Mouse (Mus musculus) gastrocnemius, postnatal 10 days (tissue): ENCODE data around the gene Vasp. TPM values are rescaled to one million over a fixed set of nuclear protein-coding genes. Genes with fewer than 3 reads are reported as not detected.

Source experiments
- DNase-seq: peaks from one replicate; pipeline ENCODE4 v3.0.0; 2021; ENCODE audit warnings: mixed read lengths
- total RNA-seq, 2 experiments: library from RNA; stranded (reverse); gene quantifications; 2 replicates each; pipeline ENCODE4 v1.2.3; 2021

Gene Vasp
- total RNA-seq, 2 experiments from 2014 or later = 35.7 to 53.5 TPM

DNA sequence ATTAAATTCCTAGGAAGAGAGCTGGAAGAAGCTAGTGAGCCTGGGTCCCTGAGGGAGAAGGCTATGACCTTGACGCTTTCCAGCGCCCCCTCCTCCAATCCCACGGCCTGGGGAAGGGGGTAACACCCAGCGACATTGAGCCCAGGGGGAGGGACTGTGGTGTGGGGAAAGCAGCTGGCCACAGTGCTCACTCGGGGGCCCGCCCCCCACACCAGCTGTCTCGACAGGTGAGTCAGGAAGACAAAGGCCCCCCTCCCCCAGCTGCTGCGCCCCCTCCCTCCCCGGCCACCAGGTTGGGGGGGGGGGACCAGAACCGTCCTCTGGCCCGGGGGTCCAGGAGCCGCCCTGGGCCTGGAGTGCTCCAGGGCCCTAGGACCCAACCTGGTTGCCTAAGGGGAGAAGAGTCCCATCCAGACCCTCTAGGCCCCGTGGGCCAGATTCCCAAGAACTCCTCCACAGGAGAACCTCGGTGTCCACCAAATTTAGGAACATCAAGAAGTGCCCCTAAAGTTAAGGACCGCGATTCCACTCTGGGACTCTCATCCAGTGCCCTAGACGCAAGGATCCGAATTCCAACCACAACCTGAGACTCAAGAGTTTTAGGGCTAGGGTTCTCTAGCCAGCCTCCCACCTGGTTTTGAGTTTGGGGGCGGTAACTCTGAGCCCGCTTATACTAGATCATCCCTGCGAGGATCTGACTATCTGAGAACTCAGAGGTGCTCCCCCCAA is 944 bp downstream of the Vasp start:
- DNase-seq = no peak

- peak; percentile 59 for DNase-seq
These were observed 1.7 kb downstream of the Vasp start for GRCm38 (mm10) chr7:19269721-19270441.

GRCm38 (mm10) chr7:19268993-19269681 is 2.5 kb downstream of the Vasp start:
- DNase-seq = no peak

- no peak for DNase-seq
These were observed 4.6 kb downstream of the Vasp start for GRCm38 (mm10) chr7:19267051-19267450.

DNA sequence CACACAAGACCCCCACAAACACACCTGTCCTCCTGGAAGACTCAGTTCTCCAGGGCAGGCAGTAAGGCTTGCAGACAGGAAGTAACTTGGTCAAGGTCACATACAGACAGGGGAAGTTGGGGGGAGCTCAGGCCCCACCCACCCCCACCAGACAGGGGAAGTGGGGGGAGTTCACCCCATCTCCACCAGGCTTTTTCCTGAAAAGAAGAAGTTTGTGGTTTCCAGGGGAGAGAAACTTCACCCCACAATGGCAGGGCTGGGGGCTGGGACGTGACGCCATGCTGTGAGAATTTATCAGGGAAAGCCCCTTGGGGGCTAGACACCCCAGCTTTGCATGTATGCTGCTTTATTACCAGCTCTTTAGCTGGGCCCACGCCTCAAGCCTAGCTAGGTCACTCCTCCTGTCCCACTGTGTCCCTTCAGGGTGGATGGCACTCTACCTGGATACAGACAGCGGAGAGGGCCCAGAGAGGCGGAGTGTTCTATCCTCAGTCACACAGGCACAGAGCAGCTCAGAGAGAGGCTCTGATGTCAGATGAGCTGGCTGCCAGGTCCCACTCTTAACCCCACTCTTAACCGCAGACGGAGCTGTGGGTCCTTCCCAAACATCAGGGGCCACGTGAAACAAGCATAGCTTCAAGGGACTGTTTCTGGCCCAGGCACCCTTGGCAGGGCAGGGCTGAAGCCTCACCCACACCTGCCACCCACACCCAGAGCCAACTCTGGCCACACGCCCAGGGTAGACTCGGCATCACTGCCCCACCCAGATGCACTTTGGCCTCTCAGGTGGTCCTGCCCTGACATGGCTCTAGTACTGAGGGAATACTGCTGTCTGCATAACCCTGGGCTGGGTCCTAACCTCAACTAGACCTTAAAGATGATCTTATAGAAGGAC is 5.4 kb downstream of the Vasp start:
- DNase-seq = no peak

DNA sequence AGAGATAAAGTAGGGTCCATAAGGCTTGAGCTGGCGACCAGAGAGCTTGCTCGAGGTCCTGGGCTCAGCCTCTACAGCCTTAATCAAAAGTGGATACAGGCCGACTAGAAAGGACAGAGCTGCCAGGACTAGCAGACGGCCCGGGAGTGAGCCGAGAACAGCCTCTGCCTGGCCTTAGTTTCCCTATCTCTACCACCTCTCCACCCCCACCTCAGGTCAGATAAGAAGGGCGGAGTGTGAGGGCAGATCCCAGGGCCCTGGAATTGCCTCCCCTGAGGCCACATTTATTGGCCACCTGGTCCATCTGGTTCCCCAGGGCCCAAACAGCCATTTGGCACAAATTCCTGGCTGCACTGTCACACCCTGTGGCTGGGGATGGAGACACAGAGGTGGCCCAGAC is 6.5 kb downstream of the Vasp start:
- no peak for DNase-seq

- DNase-seq = no peak
These were observed 13.3 kb downstream of the Vasp start for GRCm38 (mm10) chr7:19258336-19258735.

DNA sequence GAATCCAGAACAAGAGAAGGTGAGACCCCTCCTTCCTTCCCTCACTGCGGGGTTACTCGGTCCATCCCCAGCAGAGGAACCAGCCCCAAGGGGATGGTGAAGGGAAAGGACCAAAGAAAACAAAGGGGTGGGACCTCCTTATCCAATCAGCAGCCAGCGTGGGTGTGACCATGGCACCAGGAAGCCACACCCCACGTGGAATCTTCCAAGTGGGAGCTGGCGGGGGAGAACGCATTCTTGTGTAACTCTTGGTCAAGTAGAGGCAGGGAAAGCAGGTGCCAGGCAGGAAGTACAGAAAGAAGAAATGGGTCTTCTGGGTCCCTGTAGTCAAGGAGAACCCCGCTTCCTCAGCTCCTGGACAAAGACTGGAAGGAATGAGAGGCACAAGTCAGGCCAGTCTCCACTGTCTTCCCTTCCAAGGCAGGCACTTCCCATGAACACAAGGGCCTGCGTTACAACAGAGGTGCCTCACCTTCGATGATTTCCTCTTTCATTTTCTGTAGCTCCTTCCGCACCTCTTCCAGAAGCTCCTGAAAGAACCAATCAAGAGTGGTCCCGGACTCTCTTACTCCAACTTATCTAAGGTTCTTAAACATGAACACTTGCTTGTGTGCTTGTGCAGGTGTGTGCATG is 14.1 kb downstream of the Vasp start:
- DNase-seq = peak; percentile 49

- no peak for DNase-seq
These were observed 15.1 kb downstream of the Vasp start for GRCm38 (mm10) chr7:19256567-19256966.

GRCm38 (mm10) chr7:19255395-19255794 is 16.2 kb downstream of the Vasp start:
- DNase-seq = no peak

DNA sequence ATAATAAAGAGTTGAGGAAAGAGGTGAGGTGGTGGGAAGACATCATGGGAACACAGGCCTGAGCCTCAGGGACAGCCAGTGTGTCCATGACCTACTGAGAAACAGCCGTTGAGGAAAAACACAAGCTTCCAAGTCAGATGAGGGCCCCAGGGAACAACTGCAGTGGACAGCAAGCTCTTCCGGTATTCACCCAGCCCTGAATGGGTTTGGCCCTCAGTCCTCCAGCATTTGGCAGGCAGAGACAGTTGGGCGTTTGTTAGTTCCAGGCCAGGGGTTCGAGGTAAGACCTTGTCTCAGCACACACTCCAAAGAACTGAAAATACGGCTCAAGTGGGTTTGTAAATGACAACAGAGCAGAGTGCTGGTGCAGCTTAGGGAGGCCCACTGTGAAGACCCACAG is 18.2 kb downstream of the Vasp start:
- no peak for DNase-seq

DNA sequence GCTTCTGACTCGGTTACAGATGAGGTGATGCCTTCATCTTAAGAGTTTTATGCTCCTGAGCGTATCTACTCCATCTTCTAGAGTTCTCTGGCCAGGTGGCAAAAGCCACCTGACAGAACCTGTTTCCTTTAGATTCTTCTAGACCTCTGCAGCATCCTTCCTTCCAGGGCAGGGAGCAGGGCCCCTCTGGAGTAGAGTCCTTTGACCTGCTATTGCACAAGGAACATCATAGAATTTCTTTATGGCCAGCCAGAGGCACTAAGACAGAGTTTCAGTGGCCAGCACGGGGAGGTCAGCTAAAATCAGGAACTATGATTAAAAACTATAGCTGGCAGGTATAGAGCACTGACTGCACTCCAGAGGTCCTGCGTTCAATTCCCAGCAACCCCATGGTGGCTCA is 19.5 kb downstream of the Vasp start:
- DNase-seq = no peak

DNA sequence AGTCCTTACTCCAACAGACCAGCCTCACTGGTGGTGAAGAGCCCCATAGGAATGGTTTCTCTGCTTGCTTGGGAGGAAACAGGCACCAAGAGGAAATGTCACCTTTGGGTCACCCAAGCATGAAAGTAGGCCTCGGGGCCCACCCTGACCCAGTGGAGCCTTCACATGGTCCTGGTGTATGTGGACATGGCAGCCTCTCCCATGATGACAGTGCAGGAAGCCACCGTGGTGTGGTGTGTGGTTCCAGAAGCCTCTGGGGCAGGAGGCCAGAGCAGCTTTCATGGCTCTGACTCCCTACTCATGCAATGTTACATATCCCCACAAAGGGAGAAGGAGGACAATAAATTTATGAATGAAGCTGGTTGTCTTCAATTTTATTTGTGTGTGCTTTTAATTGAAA is 24.1 kb downstream of the Vasp start:
- no peak for DNase-seq

DNA sequence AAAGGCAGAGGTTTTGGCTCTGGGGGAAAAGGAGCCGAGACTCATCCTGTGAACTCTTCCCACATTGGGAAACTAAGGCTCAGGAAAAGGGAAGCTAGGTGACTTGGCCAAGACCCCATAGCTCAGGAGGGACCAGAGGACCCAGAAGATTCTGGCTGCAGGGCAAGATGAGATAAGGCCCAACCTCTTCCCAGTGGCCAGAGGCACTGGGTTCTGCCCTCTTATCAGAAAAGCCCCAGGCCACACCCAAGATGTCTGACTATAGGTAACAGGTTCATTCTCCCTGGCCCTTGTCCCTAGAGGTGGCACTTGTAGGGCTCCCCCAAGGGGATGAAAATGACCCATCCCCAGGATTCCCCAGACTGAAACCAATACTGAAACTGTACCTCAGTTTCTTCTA is 24.8 kb downstream of the Vasp start:
- no peak for DNase-seq

GRCm38 (mm10) chr7:19245083-19245482 is 26.5 kb downstream of the Vasp start:
- no peak for DNase-seq

DNA sequence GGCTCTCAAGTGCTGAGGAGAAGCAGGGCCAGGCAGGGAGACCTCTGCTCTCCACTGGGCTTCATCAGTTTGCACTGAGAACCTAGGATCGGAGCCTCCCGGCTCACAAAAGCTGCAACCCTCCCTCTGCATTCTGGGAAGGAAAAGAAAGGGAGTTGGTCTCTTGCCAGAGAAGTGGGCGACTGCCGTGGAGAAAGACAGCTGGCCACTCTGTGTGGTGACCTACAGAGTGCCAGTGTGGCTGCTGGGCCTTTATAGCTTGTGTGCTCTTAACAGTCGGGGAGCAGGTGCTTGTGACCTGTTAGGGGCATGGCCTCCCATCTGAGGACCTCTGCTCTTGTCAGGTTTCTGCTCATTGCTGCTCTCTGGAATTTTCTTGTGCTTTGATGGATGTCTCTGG is 27.8 kb downstream of the Vasp start:
- DNase-seq = no peak

- no peak for DNase-seq
These were observed 29.6 kb downstream of the Vasp start for GRCm38 (mm10) chr7:19242005-19242404.

DNA sequence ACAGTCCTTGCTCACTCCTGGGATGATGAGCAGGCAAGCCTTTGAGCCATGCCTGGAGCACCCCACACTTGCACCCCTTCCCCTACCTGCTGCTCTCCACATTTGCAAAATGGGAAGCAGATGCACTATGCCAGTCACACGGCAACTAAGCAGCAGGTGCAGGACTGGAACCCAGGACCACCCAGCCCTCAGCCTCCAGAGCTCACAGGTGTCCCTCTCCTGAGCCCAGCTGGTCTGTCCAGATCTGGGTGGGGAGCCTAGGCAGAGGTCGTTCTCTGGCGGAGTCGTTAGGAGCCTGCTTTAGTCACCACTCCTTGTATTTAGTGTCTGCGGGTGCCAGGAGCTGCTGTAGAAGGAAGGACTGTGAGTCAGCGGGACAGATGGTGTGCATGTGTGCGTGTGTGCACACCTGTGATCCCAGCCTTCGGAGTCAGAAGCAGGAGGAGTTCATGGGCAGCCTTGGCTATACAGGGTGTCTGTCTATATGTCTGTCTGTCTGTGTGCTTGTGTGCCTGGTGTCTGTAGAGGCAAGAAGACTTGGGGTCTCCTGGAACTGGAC is 30.6 kb downstream of the Vasp start:
- DNase-seq = no peak

DNA sequence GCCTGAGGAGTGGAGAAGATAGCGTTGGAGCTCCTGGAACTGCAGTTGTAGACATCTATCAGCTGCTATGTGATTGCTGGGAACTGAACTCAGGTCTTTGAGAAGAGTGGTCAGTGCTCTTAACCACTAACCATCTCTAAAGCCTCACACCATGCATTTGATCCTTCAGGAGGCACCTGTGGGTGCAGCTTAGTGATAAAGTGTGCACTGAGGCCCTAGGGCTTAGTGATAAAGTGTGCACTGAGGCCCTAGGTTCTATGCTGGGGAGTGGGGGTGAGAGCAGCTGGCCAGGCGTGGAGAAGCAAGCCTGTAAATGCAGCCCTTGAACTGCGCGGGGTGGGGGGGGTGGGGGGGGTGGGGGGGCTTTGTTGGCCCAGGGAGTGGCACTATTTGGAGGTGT is 31.6 kb downstream of the Vasp start:
- DNase-seq = no peak

DNA sequence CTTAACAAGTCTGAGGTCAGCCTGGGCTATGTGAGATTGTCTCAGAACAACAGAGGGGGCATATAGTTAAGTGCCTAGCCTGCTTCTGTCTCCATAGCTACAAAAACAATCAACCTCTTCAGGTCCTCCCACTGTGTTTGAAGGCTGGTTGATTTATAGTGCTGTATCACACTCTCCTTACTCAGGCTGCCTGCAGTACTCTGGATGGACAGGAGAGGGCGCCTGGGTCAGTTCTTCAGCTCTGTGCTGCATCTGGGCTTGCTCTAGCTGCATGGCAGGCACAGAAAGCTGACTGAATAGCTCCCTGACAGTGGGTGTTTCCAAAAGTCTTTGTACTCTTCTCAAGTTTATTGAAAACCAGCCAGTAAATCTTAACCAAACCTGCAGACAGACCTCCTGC is 32.2 kb downstream of the Vasp start:
- DNase-seq = peak; percentile 93

DNA sequence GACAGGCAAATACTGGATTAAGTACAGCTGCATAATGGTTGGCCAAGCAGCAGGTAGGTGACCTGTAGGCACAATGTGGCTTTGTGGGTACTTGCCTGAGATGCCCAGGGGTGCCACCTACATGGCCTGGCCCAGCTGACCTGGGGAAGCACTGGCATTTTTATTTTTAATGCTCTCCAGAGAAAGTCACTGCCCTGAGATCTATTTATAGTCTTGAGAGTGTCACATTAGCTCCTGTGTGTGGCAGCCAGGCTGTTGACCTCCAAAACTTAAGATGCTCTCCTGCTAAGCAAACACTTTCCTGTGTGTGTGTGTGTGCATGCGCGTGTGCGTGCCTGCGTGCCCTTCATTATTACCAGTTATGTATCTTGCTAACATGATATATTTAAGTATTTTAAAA is 33.3 kb downstream of the Vasp start:
- no peak for DNase-seq

- DNase-seq = no peak
These were observed 35.2 kb downstream of the Vasp start for GRCm38 (mm10) chr7:19236411-19236810.
